Mouse (Mus musculus): ENCODE measurements around the gene Dph1.

GRCm38 (mm10) chr11:75196131-75196530 lies 5.1 kb upstream of the Dph1 start:
- TF ChIP-seq POLR2A (IDR thresholded peaks at IDR 0.05; ENCODE audit: control insufficient read depth, extremely low read depth, insufficient read depth, low read length, poor library complexity) (no peak), CTCF (IDR thresholded peaks at IDR 0.05; ENCODE audit: borderline replicate concordance, control insufficient read depth, extremely low read depth, insufficient read depth, low read length, poor library complexity) (no peak)

Data from thymus, adult 2 months (tissue).